Mouse (Mus musculus): ENCODE measurements around the gene Olfr332. TPM values are rescaled to one million over a fixed set of nuclear protein-coding genes. Genes with fewer than 3 reads are reported as not detected.
"Not testable (repeated sequence)": the region's sequence is repeated elsewhere in the genome, so short reads cannot be mapped to it uniquely, and the experiment has no call there.

The Olfr332 gene
- not detected in 2 replicates for polyA plus RNA-seq (2016; fragmentation: Nextera tagmentation; extraction: Ambion mirVana)

DNA sequence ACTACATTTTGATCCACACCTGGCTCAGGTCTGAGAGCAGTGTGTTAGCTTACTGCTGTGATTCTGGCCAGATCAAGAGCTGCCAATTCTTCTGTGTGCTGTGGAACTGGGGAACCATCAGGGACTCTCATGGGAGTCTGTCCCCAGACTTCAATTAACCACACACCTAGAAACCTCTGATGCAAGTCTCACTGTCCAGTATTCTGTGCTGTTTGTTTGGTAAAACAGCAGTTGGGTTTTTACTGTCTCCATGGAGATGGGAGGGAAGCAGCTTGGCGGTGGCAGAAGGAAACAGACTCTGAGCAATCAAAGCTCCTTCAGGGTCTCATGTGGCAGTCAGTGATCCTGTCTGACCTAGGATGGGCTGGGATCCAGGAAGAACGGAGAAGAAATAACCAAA is at the start of gene Olfr332:
Gene Olfr332 (minus strand): TSS at position 101 of the 400 bp plus-strand sequence.
- Histone ChIP-seq H3K27ac (no peak within 1 kb of the TSS), H3K36me3 (no peaks in the 10 kb centered on the region), H3K4me1 (no peaks in the 10 kb centered on the region), H3K27me3 (ENCODE audit: low read depth, poor library complexity, severe bottlenecking) (no peaks in the 10 kb centered on the region), H3K4me3 (no peak within 1 kb of the TSS), H3K9me3 (replicated peaks) (no peaks in the 10 kb centered on the region)
- 78% methylated on average over 2 of the region's 2 CpGs for WGBS
- DNase-seq (ENCODE audit: low spot score): no peak

DNA sequence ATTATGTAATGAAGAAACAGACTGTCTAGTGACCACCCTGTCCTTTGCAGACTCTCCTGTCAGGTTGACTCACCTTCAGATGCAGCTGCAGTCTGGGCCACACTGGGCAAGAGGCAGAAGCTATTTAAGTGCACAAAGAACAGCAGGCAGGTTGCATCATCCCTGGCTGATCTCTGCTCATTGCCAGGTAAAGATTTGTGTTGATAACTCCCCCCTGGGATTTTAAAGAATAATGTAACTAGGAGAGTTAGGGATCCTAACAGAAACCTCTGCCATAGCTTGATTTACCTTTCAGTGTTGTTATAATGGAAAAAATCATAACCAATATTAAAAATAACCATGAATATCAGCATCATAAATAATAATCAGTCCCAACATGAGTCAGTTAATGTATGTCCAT is 42.4 kb upstream of the Olfr332 start, which contains the start of gene Olfr330:
Gene Olfr330 (minus strand): TSS at position 101 of the 400 bp plus-strand sequence.
- not testable (repeated sequence) for DNase-seq (ENCODE audit: low spot score); H3K4me3 ChIP-seq; H3K9me3 ChIP-seq (replicated peaks); H3K27ac ChIP-seq; H3K36me3 ChIP-seq; H3K27me3 ChIP-seq (ENCODE audit: low read depth, poor library complexity, severe bottlenecking); H3K4me1 ChIP-seq

DNA sequence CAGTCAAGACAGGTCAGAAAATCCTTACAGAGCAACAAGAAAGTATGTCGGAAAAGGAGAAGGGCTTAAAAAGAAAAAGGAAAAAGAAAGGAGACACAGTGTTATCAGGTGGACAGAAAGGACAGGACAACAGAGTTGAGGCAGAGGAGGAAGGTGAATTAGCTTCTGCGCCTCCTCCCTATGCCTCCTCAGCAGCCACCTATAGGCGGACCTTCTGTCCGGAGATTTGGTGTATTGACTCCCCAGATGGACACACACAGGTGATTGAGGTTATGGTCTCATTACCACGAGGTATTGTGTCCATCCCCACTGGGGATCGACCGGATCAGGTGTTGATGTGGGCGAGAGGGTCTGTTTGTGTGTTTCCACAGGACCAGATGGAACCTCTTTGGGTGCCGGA is 27.4 kb upstream of the Olfr332 start:
- not testable (repeated sequence) for H3K9me3 ChIP-seq (replicated peaks); H3K4me1 ChIP-seq; H3K36me3 ChIP-seq; H3K27me3 ChIP-seq (ENCODE audit: low read depth, poor library complexity, severe bottlenecking); H3K27ac ChIP-seq; DNase-seq (ENCODE audit: low spot score); H3K4me3 ChIP-seq
- WGBS: 95% methylated on average over 7 of the region's 9 CpGs

- not testable (repeated sequence) for H3K27ac ChIP-seq; H3K36me3 ChIP-seq; H3K4me1 ChIP-seq; H3K9me3 ChIP-seq (replicated peaks); DNase-seq (ENCODE audit: low spot score); H3K4me3 ChIP-seq; H3K27me3 ChIP-seq (ENCODE audit: low read depth, poor library complexity, severe bottlenecking)
- 93% methylated on average over 18 of the region's 18 CpGs for WGBS
Observed at GRCm38 (mm10) chr11:58518916-58519315, 26.6 kb upstream of the Olfr332 start.

DNA sequence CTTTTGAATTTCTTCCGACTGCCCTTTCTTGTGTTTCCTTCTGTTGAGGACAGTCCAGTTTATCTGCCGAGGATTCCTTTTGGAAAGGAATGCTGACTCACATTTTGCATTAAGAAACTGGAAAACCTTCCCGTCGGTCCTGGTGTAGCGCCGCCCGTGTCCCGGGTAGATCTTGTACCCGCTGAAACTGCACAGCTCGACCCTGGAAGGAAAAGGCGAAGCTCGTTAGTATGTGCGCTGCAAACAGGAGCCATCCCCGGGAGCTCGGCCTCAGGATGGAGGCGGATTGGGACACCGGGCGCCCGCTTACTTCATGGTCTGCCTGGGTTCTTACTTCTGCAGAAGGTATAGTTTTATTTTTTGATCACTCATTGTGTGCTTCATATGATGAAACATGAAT is 16.7 kb upstream of the Olfr332 start:
- not testable (repeated sequence) for H3K9me3 ChIP-seq (replicated peaks); H3K4me3 ChIP-seq; DNase-seq (ENCODE audit: low spot score); H3K27me3 ChIP-seq (ENCODE audit: low read depth, poor library complexity, severe bottlenecking); H3K27ac ChIP-seq; H3K4me1 ChIP-seq; H3K36me3 ChIP-seq
- WGBS: 86% methylated on average over 19 of the region's 19 CpGs

DNA sequence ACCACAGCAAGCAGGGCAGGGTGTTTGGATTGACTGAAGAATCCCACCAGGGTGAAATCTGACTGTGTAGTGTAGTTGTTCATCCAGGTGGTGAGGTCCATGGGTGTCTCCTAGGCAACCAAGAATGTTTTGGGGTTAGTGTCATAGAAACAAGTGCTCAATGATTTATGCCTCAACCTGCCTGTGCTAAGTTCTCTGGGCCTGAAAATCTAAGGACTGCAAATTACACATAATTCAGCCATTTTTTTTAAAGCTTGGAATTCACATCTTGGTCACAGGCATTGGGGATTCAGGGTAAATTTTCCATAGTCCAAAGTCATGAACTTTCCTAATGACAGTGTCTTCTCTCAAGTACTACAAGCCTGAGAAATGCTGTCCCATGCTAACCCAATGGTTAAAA is 10.1 kb upstream of the Olfr332 start, which contains the start of gene Olfr331:
Gene Olfr331 (minus strand): TSS at position 101 of the 400 bp plus-strand sequence.
- not testable (repeated sequence) for H3K9me3 ChIP-seq (replicated peaks); H3K4me1 ChIP-seq; H3K27me3 ChIP-seq (ENCODE audit: low read depth, poor library complexity, severe bottlenecking); H3K4me3 ChIP-seq; DNase-seq (ENCODE audit: low spot score); H3K36me3 ChIP-seq; H3K27ac ChIP-seq

DNA sequence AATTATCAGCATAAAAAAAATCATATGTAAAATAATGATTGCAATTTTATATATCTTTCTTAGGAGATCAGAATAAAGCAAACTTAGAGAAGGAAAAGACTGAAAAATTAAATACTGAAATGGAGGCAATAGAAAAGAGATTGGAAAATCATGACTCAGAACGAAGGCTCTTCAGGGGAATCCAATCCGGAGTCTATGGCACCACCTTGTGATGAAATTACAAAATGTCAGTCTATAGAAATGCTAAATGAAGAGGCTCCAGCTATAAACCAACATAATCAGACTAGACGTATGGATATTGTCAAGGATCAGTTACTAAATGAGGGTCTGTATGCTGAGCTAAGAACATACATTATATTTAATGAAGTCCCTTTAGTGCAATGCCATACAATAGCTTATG is 6.9 kb upstream of the Olfr332 start:
- Histone ChIP-seq H3K27ac (no peak overlapping the region), H3K36me3 (no peaks in the 10 kb centered on the region), H3K9me3 (replicated peaks) (no peaks in the 10 kb centered on the region), H3K4me3 (no peak overlapping the region), H3K4me1 (no peaks in the 10 kb centered on the region), H3K27me3 (ENCODE audit: low read depth, poor library complexity, severe bottlenecking) (no peaks in the 10 kb centered on the region)
- 74% methylated on average over 3 of the region's 3 CpGs for WGBS
- DNase-seq (ENCODE audit: low spot score): no peak

- Histone ChIP-seq H3K27me3 (ENCODE audit: low read depth, poor library complexity, severe bottlenecking) (no peaks in the 10 kb centered on the region), H3K9me3 (replicated peaks) (no peaks in the 10 kb centered on the region), H3K27ac (no peak overlapping the region), H3K36me3 (no peaks in the 10 kb centered on the region), H3K4me3 (no peak overlapping the region), H3K4me1 (no peaks in the 10 kb centered on the region)
- no peak for DNase-seq (ENCODE audit: low spot score)
- WGBS: 82% methylated on average over 9 of the region's 9 CpGs
Observed at GRCm38 (mm10) chr11:58498761-58499160, 6.4 kb upstream of the Olfr332 start.

DNA sequence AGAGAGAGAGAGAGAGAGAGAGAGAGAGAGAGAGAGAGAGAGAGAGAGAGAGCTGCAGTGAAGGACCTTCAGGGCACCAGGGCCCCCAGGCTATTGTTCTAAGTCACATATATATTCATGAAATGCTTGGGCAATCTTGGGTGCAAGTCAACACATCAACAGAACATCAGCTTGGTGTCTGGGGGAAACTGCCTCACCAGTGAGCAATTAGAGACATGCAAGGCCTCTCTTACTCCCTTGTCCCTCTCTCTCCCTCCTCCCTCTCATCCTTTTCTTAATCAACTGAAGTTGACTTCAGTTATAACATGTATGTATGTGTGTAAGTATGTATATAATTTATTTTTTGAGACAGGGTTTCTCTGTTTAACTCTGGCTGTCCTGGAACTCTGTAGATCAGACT is 30.2 kb downstream of the Olfr332 start, which contains the start of gene Olfr30:
Gene Olfr30 (minus strand): TSS at position 101 of the 400 bp plus-strand sequence.
- H3K9me3 ChIP-seq (replicated peaks): no peaks in the 10 kb centered on the region
- no peak within 1 kb of the TSS for H3K4me3 ChIP-seq
- H3K27me3 ChIP-seq (ENCODE audit: low read depth, poor library complexity, severe bottlenecking): no peaks in the 10 kb centered on the region
- H3K27ac ChIP-seq: no peak within 1 kb of the TSS
- DNase-seq (ENCODE audit: low spot score): no peak
- H3K4me1 ChIP-seq: no peaks in the 10 kb centered on the region
- H3K36me3 ChIP-seq: no peaks in the 10 kb centered on the region

GRCm38 (mm10) chr11:58453592-58453991 is 38.8 kb downstream of the Olfr332 start:
- Histone ChIP-seq H3K4me1 (peaks cover 34% of the 10 kb centered on the region), H3K4me3 (no peak overlapping the region), H3K9me3 (replicated peaks) (no peaks in the 10 kb centered on the region), H3K36me3 (no peaks in the 10 kb centered on the region), H3K27ac (peak overlapping the region; percentile 70; the same call in 1 of the 2 replicates), H3K27me3 (ENCODE audit: low read depth, poor library complexity, severe bottlenecking) (no peaks in the 10 kb centered on the region)
- WGBS: 27% methylated on average over 4 of the region's 4 CpGs
- DNase-seq (ENCODE audit: low spot score): no peak

GRCm38 (mm10) chr11:58452759-58453158 is 39.6 kb downstream of the Olfr332 start, which contains the start of gene Lypd9:
Gene Lypd9 (minus strand): TSS chr11:58452923.
- H3K4me3 ChIP-seq: no peak within 1 kb of the TSS
- H3K27me3 ChIP-seq (ENCODE audit: low read depth, poor library complexity, severe bottlenecking): no peaks in the 10 kb centered on the region
- no peaks in the 10 kb centered on the region for H3K9me3 ChIP-seq (replicated peaks)
- DNase-seq (ENCODE audit: low spot score): no peak
- peak within 1 kb of the TSS; percentile 70 for H3K27ac ChIP-seq
- peaks cover 34% of the 10 kb centered on the region for H3K4me1 ChIP-seq
- 95% methylated on average over 9 of the region's 9 CpGs for WGBS
- no peaks in the 10 kb centered on the region for H3K36me3 ChIP-seq

Other genes with a start within 250 kb of the Olfr332 start
- not detected in 2 replicates for gene 4930438A08Rik, start 217.8 kb downstream of the Olfr332 start, polyA plus RNA-seq (2016; fragmentation: Nextera tagmentation; extraction: Ambion mirVana)
- gene Zfp692, start 185.5 kb downstream of the Olfr332 start, polyA plus RNA-seq (2016; fragmentation: Nextera tagmentation; extraction: Ambion mirVana): 24.0 and 26.7 TPM in 2 replicates
- gene Zfp672, start 162.2 kb downstream of the Olfr332 start, polyA plus RNA-seq (2016; fragmentation: Nextera tagmentation; extraction: Ambion mirVana): 22.1 and 25.7 TPM in 2 replicates
- gene Sh3bp5l, start 161.8 kb downstream of the Olfr332 start, polyA plus RNA-seq (2016; fragmentation: Nextera tagmentation; extraction: Ambion mirVana): 35.2 and 37.7 TPM in 2 replicates
- gene Lypd8, start 113.5 kb downstream of the Olfr332 start, polyA plus RNA-seq (2016; fragmentation: Nextera tagmentation; extraction: Ambion mirVana): not detected in 2 replicates
- gene 1810065E05Rik, start 71.4 kb downstream of the Olfr332 start, polyA plus RNA-seq (2016; fragmentation: Nextera tagmentation; extraction: Ambion mirVana): not detected in 2 replicates
- gene Gm12253, start 60.0 kb downstream of the Olfr332 start, polyA plus RNA-seq (2016; fragmentation: Nextera tagmentation; extraction: Ambion mirVana): not detected in 2 replicates
- not detected in 2 replicates for gene Lypd9, start 39.6 kb downstream of the Olfr332 start, polyA plus RNA-seq (2016; fragmentation: Nextera tagmentation; extraction: Ambion mirVana)
- not detected in 2 replicates for gene Olfr30, start 30.3 kb downstream of the Olfr332 start, polyA plus RNA-seq (2016; fragmentation: Nextera tagmentation; extraction: Ambion mirVana)
- not detected in 2 replicates for gene Olfr331, start 10.0 kb upstream of the Olfr332 start, polyA plus RNA-seq (2016; fragmentation: Nextera tagmentation; extraction: Ambion mirVana)
- gene Olfr330, start 42.3 kb upstream of the Olfr332 start, polyA plus RNA-seq (2016; fragmentation: Nextera tagmentation; extraction: Ambion mirVana): not detected in 2 replicates
- gene Olfr329-ps, start 53.9 kb upstream of the Olfr332 start, polyA plus RNA-seq (2016; fragmentation: Nextera tagmentation; extraction: Ambion mirVana): not detected in 2 replicates
- 0.05 TPM in 1 of 2 replicates, not detected in the other for gene Olfr328, start 63.1 kb upstream of the Olfr332 start, polyA plus RNA-seq (2016; fragmentation: Nextera tagmentation; extraction: Ambion mirVana)
- gene Olfr224, start 78.0 kb upstream of the Olfr332 start, polyA plus RNA-seq (2016; fragmentation: Nextera tagmentation; extraction: Ambion mirVana): not detected in 2 replicates
- not detected in 2 replicates for gene Olfr325, start 85.2 kb upstream of the Olfr332 start, polyA plus RNA-seq (2016; fragmentation: Nextera tagmentation; extraction: Ambion mirVana)
- not detected in 2 replicates for gene Olfr324, start 102.6 kb upstream of the Olfr332 start, polyA plus RNA-seq (2016; fragmentation: Nextera tagmentation; extraction: Ambion mirVana)
- gene 2210407C18Rik, start 123.5 kb upstream of the Olfr332 start, polyA plus RNA-seq (2016; fragmentation: Nextera tagmentation; extraction: Ambion mirVana): not detected in 2 replicates
- not detected in 2 replicates for gene Olfr323, start 137.9 kb upstream of the Olfr332 start, polyA plus RNA-seq (2016; fragmentation: Nextera tagmentation; extraction: Ambion mirVana)
- gene Trim58, start 147.9 kb upstream of the Olfr332 start, polyA plus RNA-seq (2016; fragmentation: Nextera tagmentation; extraction: Ambion mirVana): 0.29 and 0.30 TPM in 2 replicates
- gene Olfr322, start 166.2 kb upstream of the Olfr332 start, polyA plus RNA-seq (2016; fragmentation: Nextera tagmentation; extraction: Ambion mirVana): not detected in 2 replicates
- gene Olfr320, start 188.5 kb upstream of the Olfr332 start, polyA plus RNA-seq (2016; fragmentation: Nextera tagmentation; extraction: Ambion mirVana): not detected in 2 replicates
- gene Olfr319, start 206.6 kb upstream of the Olfr332 start, polyA plus RNA-seq (2016; fragmentation: Nextera tagmentation; extraction: Ambion mirVana): not detected in 2 replicates
- not detected in 2 replicates for gene Olfr318, start 231.5 kb upstream of the Olfr332 start, polyA plus RNA-seq (2016; fragmentation: Nextera tagmentation; extraction: Ambion mirVana)
- gene Olfr317, start 246.7 kb upstream of the Olfr332 start, polyA plus RNA-seq (2016; fragmentation: Nextera tagmentation; extraction: Ambion mirVana): not detected in 2 replicates